Mouse (Mus musculus) cortical plate, adult 2 months (tissue): ENCODE measurements at regions not wholly inside any gene's neighbourhood (a gene's known extent, or its start where the extent isn't known, plus 50 kb on each side); places are given as distances from the start of the nearest gene placed in this dataset.

Experiments used
- CTCF ChIP-seq: fragments of 200-500 bp; IDR thresholded peaks from 2 replicates; pipeline ENCODE4 v1.5.1; 2011; ENCODE audit warnings: mild to moderate bottlenecking, control low read depth, low read length; ENCODE audit not compliant: insufficient read depth; ENCODE audit errors: extremely low read depth
- POLR2A ChIP-seq: fragments of 200-500 bp; IDR thresholded peaks from 2 replicates; pipeline ENCODE4 v1.6.1; 2011; ENCODE audit warnings: mild to moderate bottlenecking, low read length, control low read depth; ENCODE audit not compliant: insufficient read depth; ENCODE audit errors: extremely low read depth

DNA sequence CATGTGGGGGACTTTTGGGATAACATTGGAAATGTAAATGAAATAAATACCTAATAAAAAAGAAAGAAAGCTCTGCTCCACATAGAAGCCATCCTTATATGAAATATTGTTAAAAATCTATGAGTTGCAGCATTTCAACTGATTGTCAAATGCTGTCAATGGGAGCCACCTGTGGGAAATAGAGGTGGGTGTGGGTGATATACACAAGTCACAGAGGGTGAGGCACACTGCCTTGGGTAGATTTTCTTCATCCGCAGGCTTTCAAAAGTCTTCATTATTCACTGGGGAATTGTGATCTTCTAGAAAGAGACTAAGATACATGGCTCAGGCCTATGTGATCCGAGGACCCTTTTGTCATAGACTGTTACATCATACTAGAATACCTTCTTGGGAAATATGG lies 286.6 kb upstream of the Kcnh8 start:
- TF ChIP-seq POLR2A (no peak), CTCF (no peak)
